Mouse (Mus musculus): ENCODE measurements around the gene Cox5a.

GRCm38 (mm10) chr9:57554753-57555152 lies 33.7 kb downstream of the Cox5a start:
- TF ChIP-seq CTCF (IDR thresholded peaks at IDR 0.05; ENCODE audit: low read depth, low read length) (no peak), GATA1 (IDR thresholded peaks at IDR 0.05; ENCODE audit: borderline replicate concordance, low read length) (no peak)
